Mouse (Mus musculus): ENCODE results near the gene Grin3a. TPM values are rescaled to one million over a fixed set of nuclear protein-coding genes. Genes with fewer than 3 reads are reported as not detected.
A peak's percentile ranks its signal among the peaks of the same experiment; 100 is the strongest.

Gene Grin3a
- under 1 TPM; 0.62 to 0.64 TPM for total RNA-seq (2021)
- long read RNA-seq, experiment 1, result 0 reads
- long read RNA-seq, experiment 2, result 0 reads

DNA sequence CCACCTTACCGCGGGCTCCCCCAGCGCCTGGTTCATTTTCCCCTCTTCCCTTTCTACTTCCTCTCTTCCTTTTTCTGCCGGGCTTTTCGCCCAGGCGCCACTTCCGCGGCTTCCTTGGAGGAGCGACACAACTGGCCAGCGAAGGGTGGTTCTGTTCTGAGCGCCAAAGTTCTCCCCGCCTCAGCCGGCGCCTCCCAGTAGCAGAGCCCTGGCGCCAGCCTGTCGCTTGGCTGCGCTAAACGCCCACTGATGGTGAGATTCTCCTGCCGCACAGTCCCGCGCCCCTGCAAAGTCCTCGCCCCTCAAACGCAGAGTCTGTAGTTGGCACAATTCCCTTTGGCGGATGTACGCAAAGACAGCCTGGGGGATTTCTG is at the start of gene Grin3a:
TSS of gene Grin3a (minus strand) at position 133 of the 374 bp plus-strand sequence.
- DNase-seq, result peak; percentile 51
- intact Hi-C loops (cut with DNase I; ENCODE audit: low total_unique reads), result no loop called here

DNA sequence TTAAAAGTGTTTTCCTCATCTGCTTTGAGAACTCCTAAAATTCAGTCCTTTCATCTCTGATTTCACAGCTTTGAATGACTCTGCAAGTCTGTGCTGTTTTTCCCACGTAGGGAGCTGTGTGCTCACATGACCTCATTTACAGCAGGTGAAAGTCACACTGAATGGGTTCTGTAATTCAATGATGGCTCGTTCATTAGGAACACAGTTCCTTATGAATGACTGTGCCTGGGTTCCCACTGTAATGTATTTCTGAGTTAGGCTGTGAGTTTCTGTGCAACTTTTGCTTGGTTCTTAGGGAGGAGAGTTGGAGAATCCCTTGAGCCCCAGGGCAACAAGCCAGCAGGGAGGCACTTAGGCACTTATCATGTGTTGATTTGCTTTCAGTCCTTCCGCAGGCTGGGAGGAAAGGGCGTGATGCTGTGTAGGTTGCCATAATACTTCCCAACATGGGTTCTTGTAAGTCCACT is 46.3 kb upstream of the Grin3a start:
- intact Hi-C loops (cut with DNase I; ENCODE audit: low total_unique reads), result no loop called here
- DNase-seq, result peak; percentile 20

DNA sequence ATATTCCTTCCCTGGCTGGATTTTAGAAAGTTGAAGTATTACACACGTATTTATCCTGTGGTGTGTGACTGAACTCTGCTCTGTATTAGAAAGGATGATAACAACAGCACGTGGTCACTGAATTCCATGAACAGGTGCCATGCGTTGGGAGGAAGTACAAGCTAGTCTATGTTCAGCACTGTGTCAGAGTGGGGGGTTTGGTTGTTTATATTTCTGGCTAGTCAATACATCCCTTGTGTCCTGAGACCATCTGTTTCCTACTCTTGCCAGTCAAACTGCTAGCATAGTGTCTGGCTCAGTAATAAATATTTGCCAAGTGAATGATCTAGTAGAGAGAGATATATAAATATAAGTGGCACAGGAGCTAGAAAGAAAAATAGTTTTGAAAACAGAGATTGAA is 31.5 kb upstream of the Grin3a start:
- intact Hi-C loops (cut with DNase I; ENCODE audit: low total_unique reads), result no loop called here
- no peak for DNase-seq

DNA sequence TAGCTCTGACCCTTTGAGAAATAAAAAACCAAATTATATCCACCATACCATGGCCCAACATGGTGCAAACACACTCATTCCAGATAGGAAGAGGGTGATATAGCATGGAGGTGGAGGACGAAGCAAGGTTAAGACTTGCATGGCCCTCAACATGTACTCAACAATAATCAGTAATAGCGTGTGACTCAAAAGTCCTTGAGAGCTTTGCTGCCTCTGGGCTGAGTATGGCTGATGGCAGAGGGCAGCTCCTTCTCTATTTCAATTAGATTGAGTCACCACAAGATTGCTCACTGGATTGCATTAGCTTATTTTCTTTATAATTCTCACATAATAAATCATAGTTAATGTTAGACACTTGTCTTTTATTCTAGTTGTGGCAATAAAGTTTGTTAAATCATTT is 15.1 kb upstream of the Grin3a start:
- intact Hi-C loops (cut with DNase I; ENCODE audit: low total_unique reads), result no loop called here
- DNase-seq, result no peak

DNA sequence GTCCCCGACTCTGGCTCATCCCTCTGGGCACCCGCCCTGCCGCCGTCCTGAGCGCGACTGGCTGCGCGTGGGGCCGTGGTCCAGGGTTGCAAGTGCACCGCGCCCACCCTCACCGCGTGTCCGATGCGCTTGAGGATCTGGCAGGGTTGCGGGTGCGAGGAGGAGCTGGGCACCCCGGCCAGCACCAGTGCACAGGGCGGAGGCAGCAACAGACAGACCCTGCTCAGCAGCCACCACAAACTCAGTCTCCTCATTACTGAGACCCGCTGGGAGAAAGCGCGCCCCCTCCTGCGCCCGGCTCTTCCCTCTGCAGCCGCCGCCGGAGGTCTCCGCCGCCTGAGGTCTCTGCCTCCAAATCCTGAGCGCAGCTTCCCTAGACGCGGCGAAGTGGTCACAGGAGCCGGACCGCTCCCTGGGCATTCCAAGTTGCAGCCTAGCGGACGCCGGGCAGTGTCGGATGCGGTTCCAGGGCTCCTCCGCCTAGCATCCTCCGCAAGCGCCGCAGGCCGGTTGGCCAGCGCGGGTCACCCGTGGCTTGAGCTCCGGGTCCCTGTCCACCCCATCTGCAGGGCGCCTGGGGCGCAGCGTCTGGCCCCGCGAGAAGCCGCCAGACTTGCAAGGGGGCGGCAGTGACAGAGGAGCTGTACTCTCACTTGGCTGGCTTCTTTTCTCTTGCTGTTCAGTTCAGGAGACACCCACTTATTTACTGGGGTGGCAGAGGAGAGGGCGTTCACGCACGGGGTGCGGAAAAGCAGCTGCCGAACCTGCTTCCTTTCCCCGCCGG is 524 bp downstream of the Grin3a start:
- intact Hi-C loops (cut with DNase I; ENCODE audit: low total_unique reads), result no loop called here
- DNase-seq, result peak; percentile 6

DNA sequence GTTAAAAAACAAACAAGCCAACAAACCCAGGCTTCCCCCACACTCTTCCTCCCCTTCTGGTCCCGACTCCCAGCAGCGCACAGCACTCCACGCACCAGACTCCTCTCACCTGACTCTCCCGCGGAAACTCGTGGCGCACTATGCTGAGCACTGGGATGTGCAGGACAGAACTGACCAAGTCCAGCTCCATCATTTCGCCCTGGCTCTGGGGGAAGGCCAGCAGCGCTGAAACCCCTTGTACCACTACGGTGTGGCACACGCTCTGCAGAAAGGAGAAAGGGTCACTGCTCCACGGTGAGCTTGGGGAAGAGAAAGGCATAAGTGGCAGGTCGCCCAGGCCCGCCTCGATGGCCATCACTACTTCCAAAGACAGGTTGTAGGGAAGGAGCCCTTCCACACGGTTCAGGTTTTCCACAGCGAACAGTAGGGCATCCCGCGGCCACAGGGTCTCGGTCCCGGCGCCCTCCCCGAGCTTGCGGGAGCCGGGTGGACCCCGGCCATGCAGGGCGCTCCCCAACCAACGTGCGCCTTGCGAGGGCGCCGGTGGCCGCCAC is 1.2 kb downstream of the Grin3a start:
- no peak for DNase-seq
- intact Hi-C loops (cut with DNase I; ENCODE audit: low total_unique reads), result no loop called here

DNA sequence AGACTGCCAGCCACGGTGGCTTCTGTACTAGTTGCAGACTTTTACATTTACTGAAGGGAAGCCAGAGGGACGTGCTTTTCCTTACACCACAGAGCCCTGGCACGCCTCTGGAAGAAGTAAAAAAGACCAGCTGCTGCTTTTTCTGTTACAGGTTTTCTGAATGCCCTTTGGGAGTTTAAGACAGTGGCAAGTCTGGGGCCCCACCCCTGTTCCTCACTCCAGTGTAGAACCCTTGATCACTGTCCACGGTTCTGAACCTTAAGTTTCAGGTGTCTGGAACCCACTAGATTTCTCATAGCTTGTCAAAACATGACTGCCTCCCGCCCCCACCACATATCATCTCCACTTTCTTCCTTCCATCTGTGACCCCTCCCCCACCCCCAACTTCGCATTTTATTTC is 1.8 kb downstream of the Grin3a start:
- no peak for DNase-seq
- intact Hi-C loops (cut with DNase I; ENCODE audit: low total_unique reads), result no loop called here

DNA sequence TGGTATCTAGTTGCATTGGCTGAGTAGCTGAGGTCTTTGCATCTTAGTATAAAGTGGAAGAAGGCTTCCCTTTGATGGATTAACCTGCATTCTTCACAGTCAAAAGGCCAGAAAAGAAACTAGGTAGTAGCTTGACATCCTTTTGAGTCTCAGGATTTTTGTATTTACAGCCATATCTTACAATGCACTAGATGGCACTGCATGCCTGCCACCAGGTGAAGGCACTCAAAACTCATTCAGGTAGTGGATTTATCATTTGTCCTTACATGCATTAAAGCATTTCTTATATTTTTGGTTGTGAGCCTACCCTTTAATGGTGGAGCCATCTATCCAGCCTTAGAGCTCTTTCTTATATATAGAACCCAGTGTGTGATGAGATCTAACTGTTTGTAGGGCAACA is 13.5 kb downstream of the Grin3a start:
- DNase-seq, result no peak
- intact Hi-C loops (cut with DNase I; ENCODE audit: low total_unique reads), result no loop called here

DNA sequence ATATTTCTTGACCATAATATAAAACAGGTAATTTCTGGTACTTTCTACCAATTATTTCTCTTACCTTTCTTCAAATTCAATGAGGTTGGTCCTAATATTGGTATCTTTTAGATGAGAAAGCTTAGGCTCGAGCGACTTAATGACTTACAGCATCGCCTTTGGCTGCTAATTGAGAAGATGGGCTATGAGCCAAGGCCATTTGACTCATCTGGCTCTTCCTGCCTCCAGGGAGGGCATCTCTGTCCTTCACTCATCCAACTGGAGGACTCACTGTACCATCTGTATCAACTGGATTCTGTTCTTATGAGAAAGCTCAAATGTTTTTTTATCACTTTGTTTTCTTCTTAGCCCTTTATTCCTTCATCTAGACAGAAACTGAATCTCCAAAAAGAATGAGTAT is 31.7 kb downstream of the Grin3a start:
- no peak for DNase-seq
- intact Hi-C loops (cut with DNase I; ENCODE audit: low total_unique reads), result no loop called here

DNA sequence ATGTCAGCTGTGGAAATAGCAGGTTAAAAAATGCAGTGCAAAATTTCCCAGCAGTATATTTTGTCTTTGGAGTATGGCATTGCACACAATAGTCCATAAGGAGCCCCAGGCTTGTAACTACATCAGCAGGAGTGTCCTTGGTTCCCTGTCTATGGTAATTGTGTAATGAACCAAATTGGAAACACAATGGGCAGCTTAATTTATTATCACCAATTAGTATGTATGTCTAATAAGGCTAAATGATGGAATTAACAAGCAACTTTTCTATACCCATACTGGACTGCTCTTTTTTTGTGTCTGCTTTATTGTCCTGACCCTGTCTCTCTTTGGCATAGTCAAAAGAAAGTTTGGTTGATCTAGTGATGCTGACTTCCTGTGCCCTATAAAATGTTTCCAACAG is 38.8 kb downstream of the Grin3a start:
- no peak for DNase-seq
- intact Hi-C loops (cut with DNase I; ENCODE audit: low total_unique reads), result no loop called here

DNA sequence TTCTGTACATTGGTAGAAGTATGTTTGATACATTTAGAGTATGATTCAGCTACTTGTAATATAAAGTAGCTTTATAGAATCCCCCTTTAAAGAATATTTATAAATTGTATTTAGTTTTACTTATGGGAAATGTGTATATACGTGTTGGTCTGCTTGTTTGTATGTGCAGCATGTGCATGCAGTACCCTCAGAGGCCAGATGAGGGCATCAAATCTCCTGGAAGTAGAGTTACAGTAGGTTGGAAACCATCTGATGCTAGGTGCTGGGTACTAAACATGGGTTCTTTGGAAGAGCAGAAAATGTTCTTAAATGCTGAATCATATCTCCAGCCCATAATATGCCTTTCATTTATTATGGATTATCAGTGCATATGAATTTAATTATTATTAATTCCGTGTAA is 46.2 kb downstream of the Grin3a start:
- intact Hi-C loops (cut with DNase I; ENCODE audit: low total_unique reads), result no loop called here
- DNase-seq, result no peak

DNA sequence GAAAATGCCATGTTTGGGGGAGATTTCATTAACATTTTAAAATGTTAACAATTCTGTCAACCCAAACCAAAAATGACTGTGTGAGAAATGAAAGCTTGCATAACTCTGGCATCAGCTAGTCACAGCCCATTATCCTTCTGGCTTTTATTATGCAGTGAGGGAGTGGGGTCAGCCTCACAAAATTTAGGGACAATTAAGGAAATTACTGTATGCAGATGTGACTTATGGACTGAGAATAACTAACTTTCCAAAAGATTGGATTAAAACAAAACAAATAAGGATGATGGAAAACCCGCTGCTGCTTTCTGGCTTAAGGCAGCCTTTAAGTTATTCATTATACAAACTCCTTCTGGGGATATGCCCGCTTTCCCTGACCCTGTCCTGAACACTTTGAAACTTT is 56.6 kb downstream of the Grin3a start:
- DNase-seq, result no peak
- intact Hi-C loops (cut with DNase I; ENCODE audit: low total_unique reads), result no loop called here

DNA sequence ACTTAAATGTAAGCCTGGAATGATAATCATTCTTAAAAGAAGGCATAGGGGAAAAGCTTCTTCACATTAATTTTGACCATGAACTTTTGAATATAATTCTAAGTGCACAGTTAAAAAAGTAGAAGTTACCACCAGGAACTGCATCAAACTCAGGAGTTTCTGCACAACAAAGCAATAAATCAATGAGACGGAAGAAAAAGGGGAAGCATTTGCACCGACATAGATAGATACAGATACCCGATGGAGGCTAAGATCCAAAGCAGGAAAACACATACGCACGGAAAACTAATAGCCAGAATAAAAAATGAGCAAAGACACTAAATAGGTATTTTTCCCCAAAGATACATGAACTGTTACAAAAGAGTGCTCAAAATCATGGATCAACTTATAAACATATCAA is 102.7 kb downstream of the Grin3a start:
- DNase-seq, result no peak
- intact Hi-C loops (cut with DNase I; ENCODE audit: low total_unique reads), result no loop called here

DNA sequence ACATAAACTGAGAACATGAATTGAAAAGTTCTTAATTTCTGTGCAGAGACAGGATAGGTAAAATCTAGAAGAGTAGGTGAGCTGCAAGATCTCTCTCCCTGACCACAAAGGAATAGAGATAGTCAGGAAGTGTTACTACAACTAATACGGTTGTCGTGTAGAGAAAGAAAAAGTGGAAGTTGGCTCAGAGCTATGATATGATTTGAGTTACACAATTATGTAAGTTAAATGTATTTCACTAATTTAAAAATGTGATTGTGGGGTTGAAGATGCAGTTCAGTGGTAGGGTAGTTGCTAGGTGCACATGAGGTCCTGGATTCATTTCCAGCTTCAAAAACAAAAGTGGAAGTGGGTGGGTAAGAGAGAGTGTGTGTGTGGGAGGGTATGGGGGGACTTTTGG is 103.6 kb downstream of the Grin3a start:
- no peak for DNase-seq
- intact Hi-C loops (cut with DNase I; ENCODE audit: low total_unique reads), result no loop called here

DNA sequence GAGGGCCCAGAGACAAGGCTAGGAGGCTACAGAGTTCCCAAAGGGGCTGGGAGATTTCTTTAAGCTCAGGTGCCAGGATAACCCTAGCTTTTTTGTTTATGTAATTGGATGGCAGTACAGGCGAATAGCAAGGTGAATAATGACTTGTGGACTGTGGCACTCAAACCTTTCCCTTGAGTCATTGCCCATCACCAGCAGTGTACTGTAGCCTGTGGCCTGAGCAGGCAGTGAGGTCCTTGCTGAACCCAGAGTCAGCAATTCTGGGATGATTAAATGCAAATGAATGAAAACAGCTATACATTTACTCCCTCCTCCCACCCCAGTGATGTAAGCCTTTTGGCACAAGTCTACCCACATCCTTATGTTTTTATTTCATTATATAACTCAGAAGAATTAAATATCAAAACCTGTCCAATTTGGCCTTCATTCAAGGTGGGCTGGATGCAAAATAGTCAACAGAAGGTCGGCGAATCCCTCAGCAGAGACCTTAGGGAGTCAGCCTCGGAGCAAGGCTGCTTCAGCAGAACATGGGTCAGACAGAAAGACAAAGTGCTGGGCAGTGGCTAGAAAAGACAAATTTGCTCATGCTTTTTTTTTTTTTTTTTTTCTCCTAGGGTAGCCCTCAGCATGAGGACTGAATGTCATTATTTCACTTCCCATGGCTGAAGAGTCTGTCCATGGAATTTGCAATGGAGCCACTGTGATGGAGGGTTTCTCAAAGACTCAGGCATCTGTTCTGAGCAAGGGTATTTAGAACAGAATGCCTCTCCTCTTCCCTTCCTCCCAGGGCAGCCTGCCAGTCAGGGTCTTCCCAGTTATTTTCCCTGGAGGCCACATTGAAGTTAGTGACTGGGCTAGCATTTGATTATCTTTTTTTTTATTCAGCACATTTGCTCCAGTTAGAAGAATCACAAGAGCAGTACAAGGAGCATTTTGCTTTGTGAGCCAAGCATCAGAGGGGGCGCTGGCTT is 104.5 kb downstream of the Grin3a start:
- DNase-seq, result no peak
- intact Hi-C loops (cut with DNase I; ENCODE audit: low total_unique reads), result no loop called here

DNA sequence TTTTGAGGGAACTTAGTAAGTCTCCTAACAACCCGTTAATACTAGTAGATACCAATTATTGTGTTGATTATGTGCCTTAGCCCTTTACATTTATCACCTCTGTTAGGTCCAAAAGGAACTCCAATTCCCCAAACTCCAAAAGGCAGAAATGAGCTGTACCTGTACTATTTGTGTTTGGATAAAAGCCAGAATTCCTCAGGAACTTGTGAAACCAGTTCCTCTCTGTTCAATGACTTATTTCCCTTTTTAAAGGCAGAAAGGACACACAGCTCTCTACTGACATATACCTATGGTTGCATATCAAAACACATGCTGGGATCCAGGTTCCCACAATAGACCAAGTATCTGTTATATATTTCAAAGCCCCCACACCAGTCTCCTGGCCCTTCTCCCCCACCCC is 106.0 kb downstream of the Grin3a start:
- intact Hi-C loops (cut with DNase I; ENCODE audit: low total_unique reads), result no loop called here
- no peak for DNase-seq

DNA sequence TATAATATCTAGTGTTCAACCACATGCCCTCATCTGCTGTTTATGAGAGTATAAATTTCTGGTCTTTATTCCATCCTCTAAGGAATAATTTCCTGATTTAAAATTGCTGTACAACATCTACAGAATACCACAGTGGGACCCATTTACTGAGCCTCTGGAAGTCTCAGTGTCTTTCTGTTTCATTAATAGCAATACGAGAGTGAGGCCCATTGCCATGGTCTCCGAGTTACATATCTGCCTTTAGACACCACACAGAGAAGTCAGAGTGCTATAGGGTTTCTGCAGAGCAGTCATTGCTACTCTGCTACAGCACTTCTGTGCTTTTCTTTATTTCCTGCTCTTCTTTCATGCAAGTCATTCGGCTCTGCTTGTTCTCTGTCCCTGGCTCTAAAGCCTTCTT is 116.2 kb downstream of the Grin3a start:
- no peak for DNase-seq
- intact Hi-C loops (cut with DNase I; ENCODE audit: low total_unique reads), result no loop called here

DNA sequence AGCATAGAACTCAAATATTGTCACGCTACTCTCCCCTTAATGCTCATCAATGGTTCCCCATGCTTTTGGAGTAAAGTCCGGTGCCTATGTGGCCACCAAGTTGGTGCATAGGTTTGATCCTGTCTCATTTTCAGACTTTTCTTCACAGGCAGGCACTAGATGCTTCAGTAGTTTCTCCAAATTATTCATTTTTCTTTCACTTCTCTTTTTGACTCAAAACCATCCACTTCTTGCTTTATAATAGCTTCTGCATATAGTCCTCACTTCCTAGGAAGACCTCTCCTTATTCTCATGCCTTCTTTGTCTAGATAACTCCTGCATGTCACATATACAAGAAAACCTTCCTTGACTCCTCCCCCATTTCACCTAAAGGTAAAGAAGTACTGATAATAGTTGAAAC is 121.6 kb downstream of the Grin3a start:
- intact Hi-C loops (cut with DNase I; ENCODE audit: low total_unique reads), result no loop called here

DNA sequence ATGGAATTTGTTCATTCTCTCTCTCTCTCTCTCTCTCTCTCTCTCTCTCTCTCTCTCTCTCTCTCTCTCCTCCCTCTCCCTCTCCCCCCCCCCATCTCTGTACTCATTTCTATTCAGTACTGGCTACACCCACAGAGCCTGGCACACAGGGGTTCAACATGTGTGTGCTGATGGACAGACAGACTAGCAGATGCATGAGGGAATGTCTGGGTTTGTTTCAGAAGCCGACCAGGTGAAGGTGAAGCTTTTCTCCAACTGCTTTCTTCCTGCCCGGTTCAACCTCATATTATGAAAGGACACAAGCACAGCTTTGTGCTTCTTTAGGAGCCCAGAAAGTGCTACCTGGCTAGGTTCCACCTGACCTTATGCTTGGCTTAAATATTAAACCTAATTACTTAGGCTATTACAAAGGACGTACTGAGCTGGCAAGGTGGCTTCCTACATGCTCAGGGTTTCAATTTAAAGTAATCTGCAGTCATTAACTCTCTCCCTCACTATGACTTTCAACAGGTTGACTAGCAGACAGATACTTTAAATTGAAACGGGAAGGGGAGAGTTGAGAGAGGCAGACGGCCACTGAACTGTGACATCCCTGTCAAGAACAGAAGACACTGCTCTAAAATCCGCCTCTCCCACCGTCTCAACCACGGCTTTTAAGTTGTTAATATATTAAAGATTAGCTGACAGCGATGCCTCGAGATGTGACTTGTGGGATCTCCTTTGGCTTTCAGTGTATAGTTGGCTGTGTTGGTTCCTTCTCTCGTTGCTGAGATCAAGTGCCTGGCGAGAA is 153.9 kb downstream of the Grin3a start:
- intact Hi-C loops (cut with DNase I; ENCODE audit: low total_unique reads), result no loop called here
- DNase-seq, result no peak

More for the DNA sequence above, 121.6 kb downstream of the Grin3a start:
- no peak for DNase-seq
